Mouse (Mus musculus): ENCODE results near the gene Lrrc58.

Lrrc58 gene

DNA sequence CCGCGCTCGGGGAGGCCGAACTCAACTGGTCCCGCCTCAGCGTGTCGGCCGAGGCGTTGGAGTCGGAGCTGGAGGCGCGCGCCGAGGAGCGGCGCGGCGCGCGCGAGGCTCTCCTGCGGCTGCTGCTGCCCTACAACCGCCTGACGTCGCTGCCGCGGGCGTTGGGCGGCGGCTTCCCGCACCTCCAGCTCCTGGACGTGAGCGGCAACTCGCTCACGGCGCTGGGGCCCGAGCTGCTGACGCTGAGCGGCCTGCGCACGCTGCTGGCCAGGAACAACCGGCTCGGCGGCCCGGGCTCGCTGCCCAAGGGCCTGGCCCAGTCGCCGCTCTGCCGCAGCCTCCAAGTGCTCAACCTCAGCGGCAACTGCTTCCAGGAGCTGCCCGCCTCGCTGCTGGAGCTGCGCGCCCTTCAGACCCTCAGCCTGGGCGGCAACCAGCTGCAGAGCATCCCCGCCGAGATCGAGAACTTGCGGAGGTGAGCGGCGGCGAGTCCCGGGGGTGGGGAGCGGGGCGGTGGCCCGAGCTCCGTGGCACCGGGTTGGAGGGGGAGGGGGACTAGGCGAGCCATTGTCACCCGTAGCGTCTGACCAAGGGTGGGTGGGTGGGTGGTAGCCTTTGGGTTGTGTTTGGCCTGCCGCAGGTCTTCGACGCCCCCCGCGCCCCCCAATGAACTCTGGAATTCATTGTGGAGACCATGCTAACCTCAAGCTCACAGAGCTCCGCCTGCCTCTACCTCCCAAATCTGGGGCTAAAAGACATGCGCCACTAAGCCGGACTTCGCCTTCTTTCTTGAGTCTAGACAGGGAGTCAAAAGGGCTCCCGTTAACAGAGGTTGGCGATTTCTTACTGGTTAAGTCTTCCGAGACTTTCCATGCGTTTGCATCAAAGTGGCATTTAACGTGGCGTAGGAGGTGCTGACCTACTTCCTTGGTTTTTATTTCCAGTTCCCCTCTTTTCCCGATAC, 599 bp downstream of the Lrrc58 start:
- ATAC-seq (ENCODE audit: low TSS enrichment): peak; percentile 58

DNA sequence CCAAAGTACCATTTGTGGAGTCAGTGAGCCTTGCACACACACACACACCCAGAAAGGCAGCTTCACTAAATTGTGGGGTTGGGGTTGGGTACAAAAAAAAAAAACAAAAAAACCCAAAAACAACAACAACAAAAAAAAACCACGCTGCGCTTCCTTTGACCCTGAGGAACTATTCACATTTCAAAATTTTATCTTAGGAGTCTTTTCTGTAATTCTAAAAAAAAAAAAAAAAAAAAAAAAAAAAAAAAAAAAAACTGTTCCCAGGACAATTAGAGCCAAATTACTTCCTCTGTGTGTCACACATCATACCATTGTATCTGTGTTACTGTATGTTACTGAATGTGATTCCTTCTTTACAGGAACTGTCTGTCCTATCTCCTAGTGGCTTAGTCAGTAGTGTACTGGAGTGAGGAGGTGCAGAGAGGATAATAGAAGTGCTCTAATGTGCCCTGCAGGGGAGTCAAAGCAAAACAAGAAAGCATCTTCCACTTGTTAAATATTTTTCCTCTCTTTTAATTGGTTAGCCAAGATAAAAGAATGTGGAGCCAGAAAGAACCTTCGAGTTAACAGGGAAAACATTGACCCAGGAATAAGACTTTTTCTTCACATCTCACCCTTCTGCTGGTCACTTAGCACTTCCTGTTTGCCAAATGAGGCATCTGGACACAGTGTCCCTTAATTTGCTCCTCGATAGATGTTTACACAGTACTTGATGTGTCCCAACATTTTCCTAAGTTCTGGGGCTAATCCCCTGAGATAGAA, 1.5 kb downstream of the Lrrc58 start:
- ATAC-seq (ENCODE audit: low TSS enrichment): no peak

DNA sequence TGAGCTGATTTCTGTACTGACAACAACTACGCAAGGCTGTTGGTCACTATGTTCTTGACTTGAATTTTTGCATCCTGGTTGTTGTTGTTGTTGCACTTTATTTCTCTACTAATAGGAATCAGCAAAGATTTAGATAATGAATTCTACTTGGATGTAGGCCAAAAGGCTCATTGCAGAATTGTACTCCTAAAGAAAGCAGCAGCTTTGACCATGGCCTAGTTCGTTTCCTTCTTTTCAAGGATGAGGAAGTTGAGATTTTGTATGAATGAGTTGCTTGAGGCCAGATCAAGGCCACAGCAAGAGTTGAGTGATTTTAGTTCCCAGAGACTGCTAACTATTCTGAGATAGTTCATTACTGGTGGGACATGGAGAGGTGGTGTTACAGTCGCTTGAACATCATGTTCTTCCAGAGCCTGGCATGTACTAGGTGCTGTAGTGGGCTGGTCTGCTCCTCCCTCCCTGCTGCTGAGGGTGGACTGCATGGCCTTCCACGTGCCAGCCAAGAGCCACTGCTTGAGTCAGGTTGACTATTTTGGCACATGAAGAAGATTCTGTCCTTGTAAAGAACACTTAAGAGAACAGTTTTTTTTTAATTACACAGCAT, 3.0 kb downstream of the Lrrc58 start:
- peak; percentile 60 for ATAC-seq (ENCODE audit: low TSS enrichment)

DNA sequence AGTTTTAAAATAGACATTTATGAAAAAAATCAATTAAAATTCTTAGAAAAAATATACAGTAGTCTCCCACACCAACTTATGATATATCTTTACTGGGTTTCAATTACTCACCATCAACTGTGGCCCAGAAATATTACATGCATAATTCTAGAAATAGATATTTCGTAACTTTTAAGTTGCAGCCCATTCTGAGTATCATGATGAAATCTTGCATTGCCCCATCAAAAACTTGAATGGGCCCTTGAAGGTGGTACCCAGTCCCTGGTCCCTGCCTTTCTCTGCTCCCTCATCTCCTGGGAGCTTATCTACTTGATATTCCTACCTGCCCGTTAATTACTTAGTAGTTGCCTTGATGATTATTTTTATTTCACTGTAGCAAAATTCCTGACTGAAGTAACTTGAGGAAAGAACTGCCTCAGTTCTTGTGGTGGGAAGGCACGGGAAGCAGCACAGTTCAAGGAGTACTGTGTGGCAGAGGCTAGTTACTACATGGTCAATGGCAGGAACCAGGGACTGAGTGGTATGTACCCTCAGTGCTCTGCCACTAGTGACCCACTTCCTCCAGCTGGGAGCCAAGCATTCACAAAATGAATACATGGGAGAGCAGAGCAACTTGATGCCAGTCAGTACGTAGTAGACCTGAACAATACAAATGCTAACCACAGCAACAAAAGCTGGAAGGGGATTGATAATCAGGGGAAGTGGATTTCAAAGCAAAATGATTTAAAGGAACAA, 6.5 kb downstream of the Lrrc58 start:
- no peak for ATAC-seq (ENCODE audit: low TSS enrichment)

DNA sequence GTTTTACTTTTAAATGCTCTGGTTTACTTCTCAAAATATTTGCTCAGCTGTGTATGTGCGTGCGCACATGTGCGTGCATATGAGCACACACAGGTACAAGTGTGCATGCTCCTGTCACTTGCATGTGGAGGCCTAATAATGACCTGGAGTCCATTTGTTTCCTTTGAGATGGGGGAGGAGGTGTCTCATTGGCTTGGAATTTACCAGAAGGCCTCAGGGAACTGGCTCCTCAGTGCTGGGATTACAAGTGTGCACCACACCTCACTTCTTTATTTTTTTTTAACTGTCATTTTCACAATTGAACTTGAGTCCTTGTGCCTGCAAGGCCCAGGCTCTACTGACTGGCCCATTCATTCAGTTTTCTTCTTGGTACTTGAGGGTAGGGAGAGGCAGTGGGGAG, 9.2 kb downstream of the Lrrc58 start:
- no peak for ATAC-seq (ENCODE audit: low TSS enrichment)

DNA sequence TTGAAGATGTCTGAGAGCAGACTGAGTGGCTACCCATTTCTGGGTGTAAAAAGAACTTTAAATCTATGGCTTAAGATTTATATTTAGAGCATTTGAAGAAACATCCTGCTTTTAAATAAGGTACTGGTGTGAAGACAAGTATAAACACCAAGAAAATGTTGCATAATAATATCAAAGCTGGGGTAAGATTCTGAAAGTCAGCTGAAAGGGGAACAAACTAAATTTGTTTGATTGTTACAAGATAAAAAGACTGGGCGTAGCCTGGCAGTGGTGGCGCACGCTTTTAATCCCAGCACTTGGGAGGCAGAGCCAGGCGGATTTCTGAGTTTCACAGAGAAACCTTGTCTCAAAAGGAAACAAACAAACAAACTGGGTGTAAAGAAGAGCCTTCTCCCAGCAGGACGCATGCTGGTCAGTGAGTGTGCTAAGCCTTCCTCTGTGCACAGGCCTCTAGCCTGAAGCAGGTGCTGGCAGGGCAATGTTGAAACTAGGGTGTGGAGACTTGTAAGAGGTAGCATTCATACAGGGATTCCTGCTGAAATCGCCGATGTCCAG, 10.8 kb downstream of the Lrrc58 start:
- ATAC-seq (ENCODE audit: low TSS enrichment): peak; percentile 41

DNA sequence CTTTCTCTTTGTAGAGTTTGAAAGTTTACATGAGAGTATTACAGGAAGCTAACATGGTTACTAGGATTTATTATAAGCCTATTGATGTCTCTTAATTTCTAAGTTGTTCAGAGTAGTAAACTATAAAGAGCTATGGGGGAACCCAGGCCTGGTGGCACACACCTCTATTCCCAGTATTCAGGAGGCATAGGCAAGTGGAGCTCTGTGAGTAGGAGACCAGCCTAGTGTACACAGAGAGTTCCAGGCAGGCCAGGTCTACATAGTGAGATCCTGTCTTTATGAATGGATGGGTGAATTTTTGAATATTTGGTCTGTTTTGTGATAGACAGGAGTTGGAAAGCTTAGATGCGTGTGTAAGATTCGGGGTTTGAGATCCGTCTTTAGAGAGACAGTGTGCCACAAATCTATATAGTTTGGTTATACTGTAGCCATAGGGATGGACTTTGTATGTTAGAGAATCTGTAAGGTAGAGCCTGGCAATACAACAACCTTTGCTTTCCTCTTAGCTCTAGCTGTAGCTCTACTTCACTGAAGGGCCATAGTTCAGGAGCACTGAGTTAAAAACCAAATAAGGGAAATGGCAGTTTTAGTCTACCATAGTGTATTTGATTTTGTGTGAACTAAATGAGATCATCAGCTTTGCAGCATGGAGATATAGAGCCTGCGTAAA, 11.7 kb downstream of the Lrrc58 start:
- no peak for ATAC-seq (ENCODE audit: low TSS enrichment)

DNA sequence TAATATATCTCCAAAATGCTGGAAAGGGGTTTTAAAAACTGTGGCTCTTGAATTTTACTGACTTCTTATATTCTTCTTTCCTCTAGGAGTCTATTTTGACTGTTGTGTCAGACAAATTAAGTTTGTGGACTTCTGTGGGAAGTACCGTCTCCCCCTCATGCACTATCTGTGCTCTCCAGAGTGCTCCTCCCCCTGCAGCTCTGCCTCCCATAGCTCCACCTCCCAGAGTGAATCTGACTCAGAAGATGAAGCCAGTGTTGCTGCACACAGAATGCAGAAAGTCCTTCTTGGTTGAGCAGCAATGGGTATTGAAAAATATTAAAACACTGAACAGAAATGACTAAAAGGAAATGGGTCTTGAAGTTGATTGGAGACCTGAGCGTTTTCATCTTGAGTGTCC, 13.0 kb downstream of the Lrrc58 start:
- peak; percentile 82 for ATAC-seq (ENCODE audit: low TSS enrichment)

DNA sequence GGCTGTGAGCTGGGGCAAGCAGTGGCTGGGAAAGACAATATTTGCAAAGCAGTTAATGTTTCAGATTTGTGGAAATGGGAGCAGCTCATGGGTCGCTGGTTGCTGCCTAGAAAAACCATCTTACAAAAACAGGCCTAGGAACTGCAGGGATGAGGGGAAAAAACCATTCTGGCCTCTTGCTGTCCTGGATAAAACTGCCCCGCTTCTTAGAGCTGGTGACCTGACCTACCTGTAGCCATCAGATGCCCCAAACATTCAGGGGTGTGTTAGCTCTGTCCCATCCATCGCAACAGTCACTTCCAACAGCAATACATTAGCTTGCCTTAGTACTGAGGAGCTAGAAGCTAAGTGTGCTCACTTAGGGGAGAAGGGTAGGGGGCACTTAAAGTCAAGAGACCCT, 20.8 kb downstream of the Lrrc58 start:
- ATAC-seq (ENCODE audit: low TSS enrichment): no peak; the same call in 1 of the 2 replicates

DNA sequence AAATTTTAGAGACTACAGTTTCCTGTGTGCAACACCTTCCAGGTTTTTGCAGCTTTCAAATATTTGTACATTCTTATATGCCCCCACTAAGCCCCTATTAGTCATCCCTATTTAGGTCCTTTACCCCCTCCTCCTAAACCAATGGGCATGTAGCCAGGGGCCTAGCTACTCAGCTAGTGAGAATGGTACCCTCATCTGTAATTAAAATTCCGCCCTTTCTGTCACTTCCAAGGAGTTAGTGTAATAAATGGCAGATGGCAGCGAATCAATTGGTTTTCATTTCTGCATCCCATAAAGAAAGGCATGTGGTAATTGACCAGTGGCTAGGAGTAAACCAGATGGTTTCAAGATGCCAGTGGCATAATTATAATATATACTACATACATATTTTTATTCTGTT, 24.5 kb downstream of the Lrrc58 start:
- no peak for ATAC-seq (ENCODE audit: low TSS enrichment)

DNA sequence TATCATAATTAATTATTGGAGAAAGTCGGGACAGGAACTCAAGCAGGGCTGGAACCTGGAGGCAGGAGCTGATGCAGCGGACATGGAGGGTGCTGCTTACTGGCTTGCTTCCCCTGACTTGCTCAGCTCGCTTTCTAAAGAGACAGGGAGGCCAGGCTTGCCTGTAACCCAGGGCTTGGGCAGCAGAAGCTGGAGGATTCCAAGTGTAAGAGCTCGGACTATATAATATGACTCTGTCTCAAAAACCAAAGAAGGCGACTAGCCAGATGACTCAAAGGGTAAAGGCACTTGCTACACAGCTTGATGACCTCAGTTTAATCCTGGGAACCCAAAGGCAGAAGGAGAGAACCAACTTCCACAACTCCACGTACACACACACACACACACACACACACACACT, 25.2 kb downstream of the Lrrc58 start:
- no peak for ATAC-seq (ENCODE audit: low TSS enrichment)

DNA sequence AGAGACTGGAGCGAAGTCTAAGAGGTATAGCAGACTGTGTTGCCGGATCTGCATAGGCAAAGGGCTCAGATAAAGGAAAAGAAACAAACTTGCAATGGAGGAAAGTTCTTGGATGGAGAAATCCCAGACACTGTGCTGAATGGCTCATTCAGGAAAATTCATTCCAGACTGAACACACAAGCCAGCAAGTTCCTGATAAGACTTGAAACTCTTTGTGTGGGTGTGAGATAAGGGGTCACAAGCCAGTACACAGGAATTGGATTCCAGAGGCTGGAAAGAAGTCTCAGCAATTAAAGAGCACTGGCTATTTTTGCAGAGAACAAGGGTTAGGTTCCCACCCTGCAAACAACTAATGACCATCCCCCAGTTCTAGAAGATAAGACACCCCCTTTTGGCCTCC, 25.8 kb downstream of the Lrrc58 start:
- ATAC-seq (ENCODE audit: low TSS enrichment): no peak

DNA sequence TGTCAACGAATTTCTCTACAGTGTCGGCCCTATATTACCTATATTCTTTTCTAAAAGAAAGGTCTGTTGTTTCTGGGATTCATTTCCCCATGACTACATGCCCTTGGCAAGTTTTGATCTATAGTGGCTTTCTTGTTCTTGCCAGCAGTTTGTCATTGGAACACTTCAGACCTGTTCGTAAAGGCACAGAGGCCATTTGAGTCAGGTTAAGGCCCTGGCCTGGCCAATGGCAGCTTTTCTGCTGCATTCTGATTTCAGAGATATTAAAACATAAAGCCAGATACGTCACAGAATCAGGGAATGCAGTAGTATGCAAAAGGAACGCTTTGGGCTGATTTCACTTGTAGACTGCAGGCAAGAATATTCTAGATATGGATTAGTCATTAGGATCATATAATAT, 30.6 kb downstream of the Lrrc58 start:
- no peak for ATAC-seq (ENCODE audit: low TSS enrichment)

DNA sequence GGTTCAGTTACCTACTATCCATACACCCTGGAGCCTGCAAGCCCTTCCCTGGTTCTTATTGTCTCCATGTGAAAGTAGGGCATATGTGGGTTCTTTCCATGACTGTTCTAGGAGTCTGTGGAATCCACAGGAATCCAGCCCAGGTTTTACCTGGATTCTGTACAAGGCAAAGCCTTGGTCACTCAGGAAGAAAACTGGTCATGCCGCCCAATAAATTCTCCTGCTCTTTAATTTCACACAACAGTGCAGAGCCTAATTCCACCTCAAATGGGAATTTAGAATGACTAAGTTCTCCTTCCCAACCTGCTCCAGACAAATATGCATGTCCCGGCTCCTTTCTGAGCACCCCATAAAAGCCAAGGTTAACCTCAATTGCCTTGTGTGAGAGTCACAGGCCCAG, 31.2 kb downstream of the Lrrc58 start:
- no peak for ATAC-seq (ENCODE audit: low TSS enrichment)

DNA sequence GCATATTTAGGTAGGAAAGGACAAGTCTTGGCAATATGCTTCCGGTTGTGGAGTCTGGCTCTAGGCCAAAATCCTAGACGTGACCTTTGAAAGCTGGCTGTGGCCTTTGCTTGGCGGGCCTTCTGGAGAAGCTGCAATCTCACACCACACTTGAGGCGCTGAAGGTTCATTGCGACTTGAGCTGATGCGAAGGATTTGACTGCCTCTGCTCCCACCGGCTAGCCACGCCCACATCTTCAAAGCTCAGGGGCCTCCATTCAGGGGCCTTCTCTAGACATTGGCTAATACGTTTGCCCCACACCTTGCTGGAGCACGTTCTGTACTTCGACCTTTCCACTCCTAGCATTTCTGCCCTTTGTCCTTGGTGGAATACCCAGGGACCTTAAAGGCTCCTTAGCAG, 33.1 kb downstream of the Lrrc58 start:
- no peak for ATAC-seq (ENCODE audit: low TSS enrichment)

DNA sequence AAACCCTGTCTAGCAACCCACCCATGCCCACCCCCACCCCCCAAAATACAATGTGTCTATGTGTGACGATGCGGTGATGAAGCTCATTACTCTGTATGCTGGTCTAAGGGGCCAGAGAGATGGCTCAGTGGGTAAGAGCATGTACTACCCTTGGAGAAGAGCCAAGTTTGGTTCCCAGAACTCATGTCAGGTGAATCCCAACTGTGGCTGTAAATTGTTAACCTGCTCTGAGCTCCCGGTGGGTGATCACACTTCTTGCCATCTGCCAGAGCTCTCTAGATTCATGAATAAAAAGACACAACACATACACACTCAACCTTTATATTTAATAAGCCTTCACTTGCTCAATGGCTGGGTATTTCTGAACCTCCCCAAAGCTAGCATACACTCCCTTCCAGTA, 38.3 kb downstream of the Lrrc58 start:
- ATAC-seq (ENCODE audit: low TSS enrichment): no peak

DNA sequence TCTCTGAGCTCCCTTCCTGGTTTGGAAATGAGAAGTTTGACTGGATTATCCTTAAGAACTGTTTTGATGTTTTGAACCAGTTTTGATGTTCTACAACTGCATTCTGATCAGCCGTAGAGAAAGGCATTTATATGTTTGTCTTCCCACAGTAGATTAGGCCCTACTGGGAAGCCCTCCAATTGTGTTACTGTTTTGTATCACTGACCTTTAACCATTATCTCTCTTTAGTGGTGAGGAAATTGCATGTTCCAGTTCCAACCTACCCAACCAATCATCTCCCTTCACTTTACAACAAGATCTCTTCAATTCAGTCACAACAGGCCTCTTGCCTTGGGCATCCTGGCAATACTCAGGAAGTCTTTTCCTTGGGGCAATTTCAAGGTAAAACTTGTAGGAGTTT, 42.9 kb downstream of the Lrrc58 start:
- ATAC-seq (ENCODE audit: low TSS enrichment): no peak

DNA sequence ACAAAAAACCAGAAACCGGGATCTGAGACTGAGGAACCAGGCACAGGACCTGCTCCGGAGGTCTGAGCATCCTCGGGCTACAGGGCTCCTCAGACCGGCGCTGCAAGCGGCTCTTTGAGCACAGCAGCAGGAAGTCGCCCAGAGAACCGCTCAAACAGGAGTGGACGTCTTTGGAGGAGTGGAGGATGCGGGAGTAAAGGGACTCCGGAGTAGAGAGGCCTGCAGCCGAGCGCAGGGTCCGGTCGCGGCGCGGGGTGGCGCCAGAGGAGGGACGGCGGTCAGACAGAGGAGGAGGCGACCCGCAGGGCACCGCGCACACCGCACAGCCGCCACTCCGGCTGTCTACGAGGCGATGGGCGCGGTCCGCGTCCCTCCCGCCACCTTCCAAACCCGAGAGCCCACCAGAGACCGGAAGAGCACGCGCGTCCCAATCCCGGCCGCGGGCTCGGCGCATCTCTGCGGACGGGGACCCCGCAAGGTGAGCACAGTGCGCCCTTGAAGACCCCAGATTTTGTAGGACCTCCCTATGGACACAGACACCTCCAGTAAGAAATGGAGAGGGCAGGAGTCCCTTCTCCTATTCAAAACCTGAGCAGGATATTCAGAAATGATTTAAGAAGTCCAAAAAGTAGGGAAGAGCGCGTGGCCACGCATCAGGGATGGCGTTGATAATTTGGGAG, 48.1 kb downstream of the Lrrc58 start, which contains the start of gene Gpr156:
Gene Gpr156, plus strand, starts transcription at position 359 of the 680 bp plus-strand sequence.
- peak; percentile 94 for ATAC-seq (ENCODE audit: low TSS enrichment)

DNA sequence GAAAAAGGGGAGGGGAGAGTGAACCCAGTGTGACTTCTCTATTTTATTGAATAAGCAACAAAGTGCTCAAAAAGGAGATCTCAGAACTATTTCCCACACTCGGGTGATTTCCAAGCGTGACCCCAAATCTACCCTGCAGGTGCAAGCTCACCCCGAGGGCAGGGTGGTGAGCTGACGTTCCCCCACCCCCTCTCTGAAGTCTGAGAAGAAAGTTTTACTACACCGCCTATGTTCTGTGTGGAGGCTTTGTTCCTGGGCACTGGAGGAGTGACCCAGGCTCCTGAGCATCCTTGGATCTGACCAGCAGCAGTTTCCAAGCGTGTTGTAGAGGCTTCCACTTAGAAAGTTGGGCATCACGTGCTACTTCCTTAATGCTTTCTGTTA, 48.6 kb downstream of the Lrrc58 start:
- ATAC-seq (ENCODE audit: low TSS enrichment): no peak

DNA sequence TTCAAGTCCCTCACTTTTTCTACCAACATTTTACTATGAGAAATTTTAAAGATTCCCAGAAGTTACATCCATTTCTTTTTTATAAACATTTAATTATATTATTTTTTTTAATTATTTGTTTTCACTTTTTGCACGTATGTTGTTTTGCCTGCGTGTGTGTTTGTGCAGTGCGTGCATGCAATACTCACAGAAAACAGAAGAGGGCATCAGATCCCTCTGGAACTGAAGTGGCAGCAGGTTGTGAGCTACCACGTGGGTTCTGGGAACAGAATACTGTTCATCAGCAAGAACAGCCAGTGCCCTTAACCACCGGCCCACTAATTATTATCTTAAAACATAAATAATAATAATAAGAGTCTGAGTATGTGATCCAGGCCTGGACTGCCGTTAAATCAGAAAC, 50.8 kb downstream of the Lrrc58 start:
- no peak for ATAC-seq (ENCODE audit: low TSS enrichment)

Data from frontal cortex, adult (tissue).